Mouse (Mus musculus) midbrain, embryonic 12.5 days (tissue): ENCODE results near the gene Mcts2. TPM values are rescaled to one million over a fixed set of nuclear protein-coding genes. Genes with fewer than 3 reads are reported as not detected.

Experiments used
- ATAC-seq: fragments of 200-750 bp; cut with Nextera tagmentation; 2 replicates; pipeline ENCODE4 v1.8.0; 2017; ENCODE audit warnings: low read depth, moderate TSS enrichment, moderate library complexity; ENCODE audit not compliant: low FRiP score
- H3K27ac ChIP-seq: fragments of 300-500 bp; sonication (generic); replicated peaks from 2 replicates; pipeline ENCODE4 v1.5.1; 2016; ENCODE audit warnings: mild to moderate bottlenecking
- H3K27me3 ChIP-seq: fragments of 300-500 bp; sonication (generic); 2 replicates; pipeline ENCODE4 v1.6.1; 2016; ENCODE audit warnings: mild to moderate bottlenecking
- H3K36me3 ChIP-seq: fragments of 300-500 bp; sonication (generic); 2 replicates; pipeline ENCODE4 v1.6.1; 2016
- H3K4me1 ChIP-seq: fragments of 300-500 bp; sonication (generic); 2 replicates; pipeline ENCODE4 v1.6.1; 2016
- H3K4me2 ChIP-seq: fragments of 300-500 bp; sonication (generic); replicated peaks from 2 replicates; pipeline ENCODE4 v1.6.1; 2016; ENCODE audit warnings: mild to moderate bottlenecking, moderate library complexity
- H3K4me3 ChIP-seq: fragments of 300-500 bp; sonication (generic); 2 replicates; pipeline ENCODE4 v1.5.1; 2016; ENCODE audit warnings: mild to moderate bottlenecking
- H3K9ac ChIP-seq: fragments of 300-500 bp; sonication (generic); replicated peaks from 2 replicates; pipeline ENCODE4 v1.6.1; 2016; ENCODE audit warnings: mild to moderate bottlenecking, moderate library complexity
- H3K9me3 ChIP-seq: fragments of 300-500 bp; sonication (generic); 2 replicates; pipeline ENCODE4 v1.6.1; 2016; ENCODE audit warnings: mild to moderate bottlenecking
- WGBS: fragments of 180-500 bp; shearing (Covaris S2); methylation state at CpG from one replicate; pipeline ENCODE4 v1.1.7; 2016; 5-methylcytosine and 5-hydroxymethylcytosine counted together
- polyA plus RNA-seq: library from polyadenylated mRNA; unstranded; fragments of >200 nt; fragmentation: Nextera tagmentation; extraction: Ambion mirVana; gene quantifications from 2 replicates; pipeline ENCODE4 v1.2.1, GENCODE M21; 2016

The Mcts2 gene
- polyA plus RNA-seq, 1 experiment from 2014 or later = 38.4 TPM

DNA sequence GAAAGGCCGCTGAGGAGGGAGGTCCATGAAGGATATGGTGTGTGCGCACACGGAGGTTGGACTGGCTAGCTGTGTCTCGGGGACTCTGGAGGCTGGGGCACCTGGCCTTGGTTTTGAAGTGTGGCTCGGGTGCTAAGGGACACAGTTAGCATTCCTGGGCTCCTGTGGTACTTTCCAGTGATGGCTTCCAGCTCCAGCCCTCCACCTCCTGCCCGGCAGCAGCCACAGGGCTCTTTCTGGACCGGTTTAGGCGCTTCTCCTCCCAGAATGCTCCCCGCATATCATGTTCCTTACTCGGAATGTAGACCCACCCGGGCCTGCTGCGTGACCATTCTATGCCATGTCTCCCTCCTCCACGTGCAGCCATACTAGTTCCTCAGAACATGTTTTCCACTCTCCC, 6.9 kb downstream of the Mcts2 start:
- H3K36me3 ChIP-seq = peaks cover 66% of the 10 kb centered on the region
- no peaks in the 10 kb centered on the region for H3K9me3 ChIP-seq
- peak overlapping the region; percentile 40 for H3K4me2 ChIP-seq
- H3K9ac ChIP-seq = peak overlapping the region; percentile 26; the same call in 1 of the 2 replicates
- no peak for ATAC-seq
- 0 out of 2 replicates have a peak, but pooled peaks cover 5% of the 10 kb centered on the region for H3K4me1 ChIP-seq
- no peaks in the 10 kb centered on the region for H3K27me3 ChIP-seq
- WGBS = 89% methylated on average over 13 of the region's 13 CpGs
- H3K27ac ChIP-seq = peak overlapping the region; percentile 36; the same call in 1 of the 2 replicates
- peak overlapping the region; percentile 15; the same call in 1 of the 2 replicates for H3K4me3 ChIP-seq

DNA sequence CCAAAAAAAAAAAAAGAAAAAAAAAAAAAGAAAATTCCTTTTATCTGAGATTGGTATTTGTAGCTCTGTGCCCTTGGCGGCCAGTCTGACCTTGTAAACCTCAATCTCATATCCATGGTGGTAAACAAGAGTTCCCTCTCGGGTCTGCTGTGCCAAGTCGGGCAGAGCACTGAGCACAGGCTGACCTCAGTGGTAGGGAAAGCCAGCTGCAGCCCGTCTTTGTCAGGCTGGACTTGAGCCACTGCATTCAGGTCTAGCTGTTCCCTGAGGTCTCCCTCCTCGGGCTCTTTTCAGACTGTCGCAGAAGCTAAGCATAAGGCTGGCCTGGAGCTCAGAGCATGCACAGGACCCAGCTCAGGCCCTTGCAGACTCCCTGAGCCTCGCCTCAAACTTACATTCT, 7.9 kb downstream of the Mcts2 start:
- H3K36me3 ChIP-seq = peaks cover 66% of the 10 kb centered on the region
- H3K4me2 ChIP-seq = no peak overlapping the region

DNA sequence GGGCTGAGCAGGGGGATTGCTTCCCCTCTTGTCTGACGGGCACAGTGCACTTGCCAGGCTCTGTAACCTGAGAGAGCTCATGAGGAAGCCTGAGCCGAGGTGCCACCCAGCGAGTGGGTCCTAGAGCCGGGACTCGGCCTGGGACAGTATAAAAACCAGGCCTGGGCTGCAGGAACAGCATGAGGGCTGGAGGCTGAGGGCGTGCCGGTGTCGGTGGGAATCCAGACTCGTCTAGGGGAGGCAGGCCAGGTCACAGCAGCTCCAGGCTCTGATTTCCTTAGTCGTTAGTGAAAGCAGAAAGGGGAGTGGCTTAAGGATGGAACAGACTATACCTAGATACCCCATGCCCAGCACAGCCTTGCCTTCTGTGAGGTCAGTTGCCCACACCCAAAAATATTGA, 9.2 kb downstream of the Mcts2 start:
- no peaks in the 10 kb centered on the region for H3K9me3 ChIP-seq
- peak overlapping the region; percentile 42; the same call in 1 of the 2 replicates for H3K9ac ChIP-seq
- 75% methylated on average over 10 of the region's 10 CpGs for WGBS
- ATAC-seq = no peak
- H3K36me3 ChIP-seq = peaks cover 68% of the 10 kb centered on the region
- H3K4me3 ChIP-seq = no peak overlapping the region
- H3K4me2 ChIP-seq = no peak overlapping the region
- H3K4me1 ChIP-seq = 0 out of 2 replicates have a peak, but pooled peaks cover 5% of the 10 kb centered on the region
- peak overlapping the region; percentile 35; the same call in 1 of the 2 replicates for H3K27ac ChIP-seq
- no peaks in the 10 kb centered on the region for H3K27me3 ChIP-seq

More for the DNA sequence above, 7.9 kb downstream of the Mcts2 start:
- no peak overlapping the region for H3K9ac ChIP-seq
- no peak for ATAC-seq
- 83% methylated on average over 7 of the region's 7 CpGs for WGBS
- no peaks in the 10 kb centered on the region for H3K27me3 ChIP-seq
- 0 out of 2 replicates have a peak, but pooled peaks cover 5% of the 10 kb centered on the region for H3K4me1 ChIP-seq
- no peak overlapping the region for H3K4me3 ChIP-seq
- no peaks in the 10 kb centered on the region for H3K9me3 ChIP-seq
- H3K27ac ChIP-seq = no peak overlapping the region

DNA sequence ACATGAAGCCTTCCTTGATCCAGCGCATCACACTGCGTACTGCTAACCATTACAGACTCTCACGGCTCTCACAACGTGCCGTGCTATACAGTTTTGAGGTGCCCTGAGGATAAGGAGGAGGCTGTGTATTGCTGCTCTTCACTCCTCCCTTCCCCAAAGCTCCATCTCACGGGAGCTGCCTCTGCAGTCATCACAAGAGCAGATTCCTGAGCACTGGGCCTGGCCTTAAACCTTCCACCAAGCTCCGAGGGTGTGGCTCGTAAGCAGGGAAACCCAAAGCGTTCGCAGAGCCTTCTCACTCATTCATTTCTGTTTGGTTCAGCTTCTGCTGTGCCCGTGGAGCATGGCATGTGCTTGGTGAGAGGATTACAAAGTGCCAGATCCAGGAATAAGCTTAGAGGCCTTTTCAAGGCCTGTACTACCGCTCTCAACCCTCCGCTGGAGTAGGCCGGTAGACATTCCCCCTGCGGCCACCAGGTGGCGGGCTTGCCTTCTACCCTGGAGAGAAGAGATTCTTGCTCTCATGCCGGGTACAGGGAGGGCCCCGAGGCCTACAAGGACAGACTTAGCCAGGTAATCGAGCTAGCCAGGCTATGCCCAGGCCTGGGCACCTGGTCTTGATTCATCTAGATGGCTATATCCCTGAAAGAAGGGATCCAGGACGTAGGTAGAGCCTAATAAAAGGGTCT, 9.8 kb downstream of the Mcts2 start:
- Histone ChIP-seq H3K9me3 (no peaks in the 10 kb centered on the region), H3K27ac (peak overlapping the region; percentile 27), H3K4me1 (0 out of 2 replicates have a peak, but pooled peaks cover 5% of the 10 kb centered on the region), H3K4me2 (no peak overlapping the region), H3K4me3 (no peak overlapping the region), H3K36me3 (peaks cover 74% of the 10 kb centered on the region), H3K27me3 (no peaks in the 10 kb centered on the region), H3K9ac (peak overlapping the region; percentile 42)
- WGBS = 43% methylated on average over 20 of the region's 20 CpGs
- peak; percentile 70 for ATAC-seq

DNA sequence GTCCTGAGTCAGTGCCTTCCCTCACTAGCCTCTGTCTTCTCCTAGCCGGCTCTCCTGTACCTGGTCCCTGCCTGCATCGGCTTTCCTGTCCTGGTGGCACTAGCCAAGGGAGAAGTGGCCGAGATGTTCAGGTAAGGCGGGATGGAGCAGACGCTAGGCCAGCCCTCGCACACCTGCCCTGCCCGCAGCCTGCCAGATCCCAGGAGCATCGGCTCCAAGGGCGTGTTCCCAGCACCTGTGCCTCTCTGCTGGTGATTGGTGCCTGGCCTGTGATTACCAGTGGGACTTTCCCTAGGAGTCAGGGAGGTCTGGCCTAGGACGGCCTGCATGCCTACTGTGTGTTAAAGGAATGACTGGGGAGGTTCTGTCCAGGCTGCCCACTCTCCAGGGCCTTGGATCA, 13.3 kb downstream of the Mcts2 start:
- Histone ChIP-seq H3K9me3 (no peaks in the 10 kb centered on the region), H3K27me3 (no peaks in the 10 kb centered on the region), H3K4me1 (peaks cover 1% of the 10 kb centered on the region), H3K36me3 (peaks cover 96% of the 10 kb centered on the region), H3K4me3 (no peak overlapping the region), H3K27ac (no peak overlapping the region), H3K9ac (no peak overlapping the region), H3K4me2 (no peak overlapping the region)
- no peak for ATAC-seq
- WGBS = 98% methylated on average over 10 of the region's 10 CpGs

DNA sequence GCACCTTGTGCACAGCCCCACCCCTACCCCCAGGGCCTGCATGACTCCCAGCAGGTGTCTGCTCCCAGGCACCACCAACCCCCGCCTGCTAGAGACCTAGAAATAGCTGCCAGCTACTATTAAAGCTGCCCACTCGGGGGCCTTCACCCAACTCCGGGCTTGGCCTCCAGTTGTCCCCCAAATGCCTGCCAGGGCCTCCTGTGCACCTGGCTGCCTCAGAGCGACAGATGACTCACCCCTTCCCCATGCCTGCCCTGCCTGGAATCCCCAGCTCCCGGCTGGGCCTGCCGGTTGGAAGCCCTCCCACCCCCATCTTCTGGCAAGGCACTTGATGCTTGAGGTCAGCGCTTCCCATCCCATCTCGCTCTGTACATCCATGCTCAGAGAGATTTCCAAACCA, 13.9 kb downstream of the Mcts2 start:
- H3K4me3 ChIP-seq = no peak overlapping the region
- peaks cover 7% of the 10 kb centered on the region for H3K4me1 ChIP-seq
- H3K27ac ChIP-seq = no peak overlapping the region
- no peaks in the 10 kb centered on the region for H3K27me3 ChIP-seq
- peaks cover 96% of the 10 kb centered on the region for H3K36me3 ChIP-seq
- ATAC-seq = no peak
- 94% methylated on average over 8 of the region's 8 CpGs for WGBS
- H3K9ac ChIP-seq = no peak overlapping the region
- H3K9me3 ChIP-seq = no peaks in the 10 kb centered on the region
- no peak overlapping the region for H3K4me2 ChIP-seq

DNA sequence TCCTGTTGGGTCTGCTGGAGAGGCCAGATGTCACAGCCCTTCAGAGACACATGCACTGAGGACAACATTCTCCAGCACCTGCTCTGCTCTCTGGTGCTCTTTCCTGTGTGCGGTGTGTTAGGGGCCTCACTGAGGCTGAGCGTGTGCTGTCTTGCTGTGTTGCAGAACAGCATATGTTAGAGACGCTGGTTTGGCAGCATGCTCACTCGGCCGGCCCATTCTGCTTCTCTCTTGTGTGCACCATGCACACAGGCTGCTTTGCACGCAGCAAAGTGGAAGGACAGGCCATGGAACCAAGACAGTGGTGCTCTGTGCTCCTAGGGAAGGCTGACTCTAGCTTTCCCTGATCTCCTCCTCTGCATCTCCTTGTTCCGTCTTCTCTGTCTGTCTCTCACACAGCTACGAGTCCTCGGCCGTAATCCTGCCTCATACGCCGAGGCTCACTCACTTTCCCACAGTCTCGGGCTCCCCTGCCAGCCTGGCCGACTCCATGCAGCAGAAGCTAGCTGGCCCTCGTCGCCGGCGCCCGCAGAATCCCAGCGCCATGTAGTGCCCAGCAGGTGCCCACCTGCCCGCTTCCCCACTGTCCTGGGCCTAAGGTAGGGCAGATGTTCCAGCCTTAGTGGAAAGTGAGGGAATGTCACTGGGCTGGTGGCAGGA, 16.9 kb downstream of the Mcts2 start:
- WGBS = 92% methylated on average over 21 of the region's 21 CpGs
- no peak overlapping the region; the same call in 1 of the 2 replicates for H3K9ac ChIP-seq
- H3K27ac ChIP-seq = no peak overlapping the region
- H3K4me2 ChIP-seq = no peak overlapping the region
- H3K4me3 ChIP-seq = no peak overlapping the region
- no peak for ATAC-seq
- H3K27me3 ChIP-seq = no peaks in the 10 kb centered on the region
- peaks cover 74% of the 10 kb centered on the region for H3K36me3 ChIP-seq
- no peaks in the 10 kb centered on the region for H3K9me3 ChIP-seq
- H3K4me1 ChIP-seq = peaks cover 32% of the 10 kb centered on the region

DNA sequence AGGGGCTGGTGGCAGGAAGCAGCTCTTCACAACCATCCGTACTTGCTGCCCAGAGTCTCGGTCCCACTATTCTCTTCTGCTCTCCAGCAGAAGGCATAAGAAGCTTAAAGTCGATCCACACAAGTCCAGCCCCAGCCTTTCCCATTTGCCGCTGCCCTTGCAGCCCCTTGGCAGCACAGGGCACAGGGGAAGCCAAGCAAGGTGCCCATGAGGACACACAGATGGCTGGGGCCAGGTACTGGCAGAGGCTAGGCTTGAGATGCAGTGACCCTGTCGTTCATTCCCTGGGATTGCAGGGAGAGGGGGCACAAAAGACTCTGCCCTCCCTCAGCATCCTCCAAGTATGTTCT, 17.4 kb downstream of the Mcts2 start:
- Histone ChIP-seq H3K4me3 (no peak overlapping the region), H3K9ac (no peak overlapping the region; the same call in 1 of the 2 replicates), H3K4me1 (peaks cover 32% of the 10 kb centered on the region), H3K27me3 (no peaks in the 10 kb centered on the region), H3K36me3 (peaks cover 69% of the 10 kb centered on the region), H3K4me2 (no peak overlapping the region), H3K9me3 (no peaks in the 10 kb centered on the region), H3K27ac (no peak overlapping the region)
- 91% methylated on average over 5 of the region's 5 CpGs for WGBS
- no peak for ATAC-seq

DNA sequence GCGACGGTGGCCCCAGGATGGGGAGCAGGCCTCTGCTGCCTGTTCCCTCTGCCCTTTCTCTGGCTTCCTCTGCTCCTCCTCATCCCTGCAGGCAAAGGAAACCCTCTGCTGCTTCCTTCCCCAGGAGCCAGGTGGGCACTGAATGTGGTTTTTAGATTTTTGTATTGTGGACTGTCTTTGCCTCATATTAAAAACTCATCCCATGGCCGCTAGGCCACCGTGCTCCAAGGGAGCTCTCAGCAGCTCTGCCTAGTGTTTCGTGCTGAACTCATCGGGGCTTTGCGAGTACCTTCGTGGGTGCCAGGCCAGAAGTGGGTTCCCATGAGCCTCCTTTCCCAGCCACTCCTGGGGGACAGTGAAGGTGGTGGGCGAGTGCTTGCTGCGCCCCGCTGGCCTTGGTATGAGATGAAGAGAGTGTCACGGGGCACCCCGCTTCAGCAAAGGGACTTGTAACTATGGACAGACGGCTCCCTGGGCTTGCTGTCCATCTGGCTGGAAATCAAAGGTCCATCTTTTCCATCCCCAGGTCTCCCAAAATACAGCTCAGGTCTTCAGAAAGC, 18.1 kb downstream of the Mcts2 start:
- ATAC-seq = no peak
- WGBS = 91% methylated on average over 14 of the region's 14 CpGs
- Histone ChIP-seq H3K36me3 (peaks cover 62% of the 10 kb centered on the region), H3K27ac (no peak overlapping the region), H3K4me2 (no peak overlapping the region), H3K4me1 (peaks cover 32% of the 10 kb centered on the region), H3K9ac (no peak overlapping the region), H3K9me3 (no peaks in the 10 kb centered on the region), H3K27me3 (no peaks in the 10 kb centered on the region), H3K4me3 (no peak overlapping the region)

DNA sequence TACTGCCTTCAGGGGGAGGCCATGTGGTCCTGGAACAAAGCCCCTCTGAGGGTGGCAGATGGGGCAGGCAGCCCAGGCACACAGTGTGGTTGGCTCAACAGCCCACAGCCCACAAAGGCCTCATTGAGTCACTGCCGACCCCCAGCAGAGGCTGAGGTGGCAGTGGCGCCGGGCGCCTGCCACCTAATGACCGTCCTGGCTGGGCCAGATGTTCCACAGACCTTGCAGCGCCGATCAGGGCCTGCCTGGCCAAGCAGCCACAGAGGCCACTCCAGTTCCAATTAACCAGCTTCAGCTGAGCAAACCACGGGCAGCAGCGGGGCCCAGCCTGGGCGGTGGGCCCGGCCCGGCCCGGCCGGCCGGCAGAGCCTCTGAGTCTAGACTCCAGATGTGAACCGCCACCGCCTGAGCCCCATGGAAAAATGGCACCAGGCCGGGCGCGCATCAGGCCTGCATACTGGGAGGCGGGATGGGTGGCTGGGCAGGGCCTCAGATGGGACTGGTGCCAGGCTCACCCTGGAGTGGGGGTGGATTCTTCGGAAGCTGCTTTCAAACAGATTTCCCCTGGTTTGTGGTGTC, 19.2 kb downstream of the Mcts2 start:
- Histone ChIP-seq H3K4me1 (peaks cover 32% of the 10 kb centered on the region), H3K9ac (no peak overlapping the region; the same call in 1 of the 2 replicates), H3K4me2 (no peak overlapping the region), H3K27me3 (no peaks in the 10 kb centered on the region), H3K36me3 (peaks cover 50% of the 10 kb centered on the region), H3K27ac (peak overlapping the region; percentile 71), H3K9me3 (no peaks in the 10 kb centered on the region), H3K4me3 (no peak overlapping the region)
- WGBS = 85% methylated on average over 22 of the region's 22 CpGs
- peak; percentile 31 for ATAC-seq

DNA sequence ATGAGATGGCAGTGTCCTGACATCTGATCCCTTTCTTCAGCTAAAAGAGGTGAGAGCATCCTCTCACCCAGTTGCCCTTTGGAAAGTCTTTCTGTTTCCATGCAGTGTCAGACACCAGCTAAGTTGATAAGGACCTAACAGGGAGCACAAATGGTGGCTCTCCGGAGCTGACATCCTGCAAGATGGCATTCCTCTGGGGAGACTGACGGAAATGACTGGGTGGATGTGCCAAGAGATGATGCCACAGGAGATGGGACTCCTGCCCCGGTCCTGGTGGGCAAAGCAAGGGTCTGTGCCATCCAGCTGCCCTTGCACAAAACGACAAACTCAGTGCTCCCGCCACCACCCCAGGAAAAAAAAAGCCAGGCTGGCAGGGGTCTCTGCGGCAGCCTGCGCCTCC, 20.4 kb downstream of the Mcts2 start:
- 34% methylated on average over 7 of the region's 7 CpGs for WGBS
- Histone ChIP-seq H3K4me2 (peak overlapping the region; percentile 57), H3K27ac (peak overlapping the region; percentile 71), H3K9me3 (no peaks in the 10 kb centered on the region), H3K9ac (peak overlapping the region; percentile 60), H3K4me1 (peaks cover 32% of the 10 kb centered on the region), H3K27me3 (no peaks in the 10 kb centered on the region), H3K4me3 (peak overlapping the region; percentile 41), H3K36me3 (peaks cover 39% of the 10 kb centered on the region)
- ATAC-seq = no peak; the same call in 1 of the 2 replicates

DNA sequence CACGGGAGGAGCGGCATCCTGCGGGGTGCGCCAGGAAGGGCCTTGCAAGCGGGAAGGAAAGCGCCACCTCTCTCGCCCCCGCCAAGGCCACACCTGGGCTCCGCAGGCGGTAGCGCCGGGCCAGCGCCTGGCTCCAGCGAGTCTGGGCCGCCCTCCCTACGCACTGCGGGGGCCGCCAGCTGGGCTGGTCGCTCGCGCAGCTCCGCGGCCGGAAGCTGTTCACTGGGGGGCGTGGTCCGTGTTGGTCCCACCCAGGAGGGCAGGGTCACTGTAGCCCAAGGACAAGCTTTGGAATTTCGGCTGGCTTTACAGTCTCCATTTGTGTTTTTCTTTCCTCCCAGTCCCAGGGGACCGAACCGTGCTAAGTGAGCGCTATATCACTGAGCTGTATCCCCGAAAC, 20.8 kb downstream of the Mcts2 start:
- Histone ChIP-seq H3K27me3 (no peaks in the 10 kb centered on the region), H3K27ac (peak overlapping the region; percentile 71), H3K4me3 (peak overlapping the region; percentile 41), H3K36me3 (peaks cover 35% of the 10 kb centered on the region), H3K9me3 (no peaks in the 10 kb centered on the region), H3K4me2 (peak overlapping the region; percentile 57), H3K9ac (peak overlapping the region; percentile 60), H3K4me1 (peaks cover 32% of the 10 kb centered on the region)
- WGBS = 4% methylated on average over 30 of the region's 31 CpGs
- peak; percentile 94 for ATAC-seq
